Mouse (Mus musculus): ENCODE measurements around the gene Map1lc3b. TPM values are rescaled to one million over a fixed set of nuclear protein-coding genes. Genes with fewer than 3 reads are reported as not detected.

Gene Map1lc3b
- total and polyA plus RNA-seq, 3 experiments = 56.4 to 68.8 TPM; not detected in 1

DNA sequence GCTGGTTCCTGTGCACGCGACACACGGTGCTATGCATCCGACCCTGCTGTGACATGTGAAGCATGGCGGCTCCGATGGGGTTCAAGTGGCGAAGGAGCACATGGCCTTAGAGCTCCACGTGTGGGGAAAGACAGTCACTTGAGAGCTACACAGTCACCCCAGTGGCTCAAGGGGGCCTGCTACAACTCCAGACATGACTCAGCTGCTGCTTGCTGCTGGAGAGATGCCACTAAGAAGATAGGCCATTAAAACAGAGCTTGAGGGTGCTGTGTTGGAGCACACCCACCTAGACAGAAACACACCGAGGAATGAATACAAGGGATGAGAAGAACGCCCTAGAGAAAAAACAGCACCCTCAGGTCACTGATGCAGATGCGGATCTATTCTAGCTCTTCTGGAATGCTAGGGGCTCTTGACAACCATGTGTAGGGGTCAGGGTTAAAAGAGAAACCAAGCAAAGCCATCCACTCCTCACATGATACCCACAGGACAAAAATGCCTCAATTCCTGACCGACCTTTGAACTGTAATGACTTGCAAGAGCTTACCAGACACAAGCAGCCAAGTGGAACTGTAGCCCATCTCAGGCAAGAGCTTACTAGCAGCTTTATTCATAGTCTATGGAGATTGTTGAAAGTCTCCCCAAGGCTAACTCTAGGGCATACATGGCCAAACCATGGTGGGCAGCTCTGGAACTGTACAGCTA is 57.5 kb downstream of the Map1lc3b start:
- Histone ChIP-seq H3K4me3 (ENCODE audit: control insufficient read depth in 1 of 2, insufficient read depth in 1 of 2, low read depth in 2 of 2, low read length in 2 of 2) (no peak overlapping the region), H3K9ac (ENCODE audit: control insufficient read depth, low read depth, low read length, poor library complexity, severe bottlenecking) (no peak overlapping the region), H3K9me3 (replicated peaks; ENCODE audit: insufficient read depth, low read length) (no peaks in the 10 kb centered on the region), H3K36me3 (ENCODE audit: control insufficient read depth in 1 of 2, insufficient read depth in 2 of 2, low read length in 2 of 2) (no peaks in the 10 kb centered on the region), H3K4me1 (ENCODE audit: control insufficient read depth in 1 of 2, insufficient read depth in 2 of 2, low read length in 2 of 2) (no peaks in the 10 kb centered on the region), H3K27ac (ENCODE audit: control insufficient read depth, low read depth, low read length) (no peak overlapping the region), H3K27me3 (ENCODE audit: control insufficient read depth in 1 of 2, insufficient read depth in 2 of 2, low read length in 2 of 2) (no peaks in the 10 kb centered on the region), H3K79me2 (ENCODE audit: control insufficient read depth, insufficient read depth, low read length, poor library complexity) (no peaks in the 10 kb centered on the region)
- TF ChIP-seq MAZ (IDR thresholded peaks at IDR 0.05; ENCODE audit: low read depth, low read length) (no peak), SIN3A (IDR thresholded peaks at IDR 0.05; ENCODE audit: low read length) (no peak), ZC3H11A (IDR thresholded peaks at IDR 0.05; ENCODE audit: low read depth, low read length) (no peak), MAX (IDR thresholded peaks at IDR 0.05; ENCODE audit: low read length) (no peak), JUND (IDR thresholded peaks at IDR 0.05; ENCODE audit: low read depth, low read length) (no peak), POLR2AphosphoS2 (IDR thresholded peaks at IDR 0.05; ENCODE audit: low read length) (no peak), MYB (IDR thresholded peaks at IDR 0.05; ENCODE audit: low read depth, low read length) (no peak), ZMIZ1 (IDR thresholded peaks at IDR 0.05; ENCODE audit: low read depth, low read length) (no peak), ZKSCAN1 (IDR thresholded peaks at IDR 0.05; ENCODE audit: low read depth, low read length) (no peak), MXI1 (IDR thresholded peaks at IDR 0.05; ENCODE audit: low read depth, low read length) (no peak), KAT2A (conservative IDR thresholded peaks at IDR 0.05; ENCODE audit: low read depth, low read length) (no peak), EP300 (IDR thresholded peaks at IDR 0.05; ENCODE audit: low read depth in 1 of 2, low read length in 2 of 2) (no peak), ELF1 (IDR thresholded peaks at IDR 0.05; ENCODE audit: low read depth, low read length) (no peak)
- no peak for DNase-seq (ENCODE audit: low read depth, low spot score)

Other genes with a start within 250 kb of the Map1lc3b start
- not detected in 2 replicates for gene 1700018B08Rik, start 46.0 kb upstream of the Map1lc3b start, total RNA-seq (2012; rRNA removed)
- gene 1700018B08Rik, start 46.0 kb upstream of the Map1lc3b start, polyA plus RNA-seq (2012; ENCODE audit: insufficient read depth in 1 of 2, insufficient read length in 2 of 2, low read depth in 1 of 2, low replicate concordance in 2 of 2, missing spikeins in 1 of 2) = not detected
- 13.9 and 16.0 TPM in 2 replicates for gene Fbxo31, start 11.6 kb upstream of the Map1lc3b start, total RNA-seq (2012; rRNA removed)
- 10 to 100 TPM in 1 of 2 experiments, not detected in 1; 35.3 TPM for gene Fbxo31, start 11.6 kb upstream of the Map1lc3b start, polyA plus RNA-seq (2012; ENCODE audit: insufficient read depth in 1 of 2, insufficient read length in 2 of 2, low read depth in 1 of 2, low replicate concordance in 2 of 2, missing spikeins in 1 of 2)
- 0.04 TPM in 1 of 2 replicates, not detected in the other for gene Zcchc14, start 62.5 kb downstream of the Map1lc3b start, total RNA-seq (2012; rRNA removed)
- under 1 TPM in 1 of 2 experiments, not detected in 1; 0.11 TPM for gene Zcchc14, start 62.5 kb downstream of the Map1lc3b start, polyA plus RNA-seq (2012; ENCODE audit: insufficient read depth in 1 of 2, insufficient read length in 2 of 2, low read depth in 1 of 2, low replicate concordance in 2 of 2, missing spikeins in 1 of 2)
- gene Jph3, start 139.3 kb downstream of the Map1lc3b start, total RNA-seq (2012; rRNA removed) = not detected in 2 replicates
- gene Jph3, start 139.3 kb downstream of the Map1lc3b start, polyA plus RNA-seq (2012; ENCODE audit: insufficient read depth in 1 of 2, insufficient read length in 2 of 2, low read depth in 1 of 2, low replicate concordance in 2 of 2, missing spikeins in 1 of 2) = under 1 TPM in 1 of 2 experiments, not detected in 1; 0.15 TPM
- 49.8 and 53.7 TPM in 2 replicates for gene Klhdc4, start 239.2 kb downstream of the Map1lc3b start, total RNA-seq (2012; rRNA removed)
- gene Klhdc4, start 239.2 kb downstream of the Map1lc3b start, polyA plus RNA-seq (2012; ENCODE audit: insufficient read depth in 1 of 2, insufficient read length in 2 of 2, low read depth in 1 of 2, low replicate concordance in 2 of 2, missing spikeins in 1 of 2) = 10 to 100 TPM in 1 of 2 experiments, not detected in 1; 65.2 TPM